Mouse (Mus musculus) neural tube, embryonic 14.5 days (tissue): ENCODE results near the gene Kremen1. TPM values are rescaled to one million over a fixed set of nuclear protein-coding genes. Genes with fewer than 3 reads are reported as not detected.
A peak's percentile ranks its signal among the peaks of the same experiment; 100 is the strongest.

Source experiments
- ATAC-seq: fragments of 200-750 bp; cut with Nextera tagmentation; 2 replicates; pipeline ENCODE4 v1.8.0; 2017; ENCODE audit warnings: low read depth, mild to moderate bottlenecking, moderate TSS enrichment, moderate library complexity
- H3K27ac ChIP-seq: fragments of 300-500 bp; sonication (generic); 2 replicates; pipeline ENCODE4 v1.5.1; 2014; ENCODE audit warnings: low read depth, mild to moderate bottlenecking, control low read depth, low read length, moderate library complexity, mixed read lengths
- H3K27me3 ChIP-seq: fragments of 300-500 bp; sonication (generic); 2 replicates; pipeline ENCODE4 v1.6.1; 2014; ENCODE audit warnings: low read length; ENCODE audit not compliant: control insufficient read depth, insufficient read depth
- H3K36me3 ChIP-seq: fragments of 300-500 bp; sonication (generic); 2 replicates; pipeline ENCODE4 v1.6.1; 2014; ENCODE audit warnings: low read length, mixed read lengths; ENCODE audit not compliant: control insufficient read depth, insufficient read depth
- H3K4me1 ChIP-seq: fragments of 300-500 bp; sonication (generic); 2 replicates; pipeline ENCODE4 v1.6.1; 2014; ENCODE audit warnings: low read length; ENCODE audit not compliant: control insufficient read depth, insufficient read depth
- H3K4me2 ChIP-seq: fragments of 300-500 bp; sonication (generic); 2 replicates; pipeline ENCODE4 v1.6.1; 2014; ENCODE audit warnings: mild to moderate bottlenecking, low read depth, low read length, control low read depth
- H3K4me3 ChIP-seq: fragments of 300-500 bp; sonication (generic); 2 replicates; pipeline ENCODE4 v1.5.1; 2014; ENCODE audit warnings: low read depth, low read length, control low read depth, mixed read lengths
- H3K9ac ChIP-seq: fragments of 300-500 bp; sonication (generic); replicated peaks from 2 replicates; pipeline ENCODE4 v1.6.1; 2014; ENCODE audit warnings: low read depth, mild to moderate bottlenecking, control low read depth, low read length, mixed read lengths
- H3K9me3 ChIP-seq: fragments of 300-500 bp; sonication (generic); 2 replicates; pipeline ENCODE4 v1.6.1; 2016; ENCODE audit warnings: low read length; ENCODE audit not compliant: control insufficient read depth
- WGBS: fragments of 180-500 bp; shearing (Covaris S2); extraction: QIAGEN DNeasy Blood & Tissue Kit; methylation state at CpG from one replicate; pipeline ENCODE4 v1.1.7; 2014; 5-methylcytosine and 5-hydroxymethylcytosine counted together
- polyA plus RNA-seq: library from polyadenylated mRNA; unstranded; fragments of >200 nt; fragmentation: Nextera tagmentation; extraction: Ambion mirVana; gene quantifications from 2 replicates; pipeline ENCODE4 v1.2.1, GENCODE M21; 2014

The Kremen1 gene
- polyA plus RNA-seq, 1 experiment from 2014 or later, result 3.7 TPM

DNA sequence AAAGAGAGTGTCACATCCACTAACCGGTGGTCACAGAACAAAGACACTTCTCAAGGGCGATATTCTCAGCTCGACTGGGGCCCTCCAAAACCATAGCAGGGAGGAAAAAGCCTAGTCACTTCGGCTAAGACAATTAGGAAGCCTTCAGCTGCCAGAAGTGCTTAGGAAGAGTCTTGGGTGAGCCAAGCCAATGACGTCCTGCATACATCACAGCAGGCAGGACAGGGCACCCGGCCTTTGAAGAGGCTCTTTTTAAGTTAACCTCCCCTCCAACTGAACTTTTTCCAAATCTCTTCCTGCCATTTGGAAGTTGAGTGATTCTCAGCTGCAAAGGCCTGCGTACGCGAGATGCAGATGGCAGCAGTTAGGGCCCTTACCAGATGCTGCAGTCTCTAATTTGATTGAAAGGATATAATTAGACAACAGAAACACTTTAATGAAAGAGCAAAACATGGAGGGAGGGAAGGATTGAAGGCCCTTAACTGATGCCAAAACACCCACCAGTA, 5.8 kb downstream of the Kremen1 start:
- H3K9me3 ChIP-seq, result no peaks in the 10 kb centered on the region
- WGBS, result 15% methylated on average over 9 of the region's 9 CpGs
- H3K27me3 ChIP-seq, result no peaks in the 10 kb centered on the region
- peaks cover 23% of the 10 kb centered on the region for H3K4me1 ChIP-seq
- H3K4me3 ChIP-seq, result no peak overlapping the region
- peak overlapping the region; percentile 52; the same call in 1 of the 2 replicates for H3K27ac ChIP-seq
- H3K36me3 ChIP-seq, result no peaks in the 10 kb centered on the region
- H3K9ac ChIP-seq, result no peak overlapping the region
- ATAC-seq, result 0 out of 2 replicates have a peak, but pooled peaks have one; percentile 29
- H3K4me2 ChIP-seq, result no peak overlapping the region

DNA sequence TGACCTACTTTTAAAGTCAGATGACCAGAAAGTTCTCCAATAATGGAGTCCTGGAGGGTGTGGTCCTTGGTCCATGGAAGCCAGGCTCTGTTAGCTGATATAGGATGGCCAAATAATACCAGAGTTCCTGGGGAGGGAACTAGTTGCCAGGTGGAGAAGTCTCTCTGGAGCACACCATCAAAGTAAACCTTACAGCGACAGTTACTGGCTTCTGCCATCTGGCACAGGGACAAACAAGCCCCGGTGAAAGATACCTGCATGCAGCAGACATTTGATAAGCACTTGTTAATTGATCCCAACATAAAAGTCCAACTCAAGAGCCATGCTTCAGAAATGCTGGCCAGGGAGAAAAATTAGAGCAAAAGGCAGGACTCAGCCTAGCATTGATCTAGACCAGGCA, 7.3 kb downstream of the Kremen1 start:
- Histone ChIP-seq H3K36me3 (no peaks in the 10 kb centered on the region), H3K4me1 (peaks cover 16% of the 10 kb centered on the region), H3K9me3 (no peaks in the 10 kb centered on the region), H3K4me3 (no peak overlapping the region), H3K4me2 (no peak overlapping the region), H3K27ac (no peak overlapping the region), H3K27me3 (no peaks in the 10 kb centered on the region), H3K9ac (no peak overlapping the region)
- no peak for ATAC-seq
- WGBS, result 78% methylated on average over 2 of the region's 2 CpGs

DNA sequence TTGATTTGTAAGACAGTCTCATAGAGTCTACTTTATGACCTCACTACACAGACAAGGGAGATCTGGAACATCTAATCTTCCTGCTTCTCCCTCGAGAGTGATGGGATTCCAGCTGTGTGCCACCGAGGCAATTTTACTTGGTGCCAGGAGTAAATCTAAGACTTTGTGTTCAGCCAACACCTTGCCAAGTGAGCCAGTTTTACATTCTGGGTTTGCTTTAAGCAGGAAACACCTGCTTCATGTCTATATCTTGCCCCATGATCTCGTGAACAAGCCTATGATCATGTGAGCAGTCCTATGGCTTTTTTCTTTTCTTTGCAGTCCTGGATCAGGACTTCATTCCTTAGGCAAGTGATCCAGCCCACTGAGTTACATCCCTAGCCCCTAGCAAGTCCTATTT, 7.8 kb downstream of the Kremen1 start:
- Histone ChIP-seq H3K27ac (no peak overlapping the region), H3K4me1 (peaks cover 16% of the 10 kb centered on the region)

DNA sequence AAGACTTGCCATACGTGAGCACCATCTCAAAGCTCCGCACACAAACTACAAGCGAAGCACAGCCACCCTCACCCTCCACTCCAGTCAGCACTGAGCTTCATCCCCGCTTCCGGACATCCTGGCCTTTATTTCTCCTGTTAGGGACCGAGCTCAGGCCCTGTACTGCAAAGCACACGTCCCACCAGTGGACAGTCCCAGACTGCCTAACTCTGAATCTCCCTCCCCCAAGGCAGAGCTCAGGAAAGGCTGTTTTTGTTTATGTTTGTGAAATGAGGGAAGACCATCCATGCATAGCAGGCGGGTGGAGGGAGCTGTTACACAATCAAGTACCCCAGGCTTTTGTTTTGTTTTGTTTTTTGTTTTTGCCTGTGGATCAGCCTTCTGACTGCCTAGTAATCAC, 8.6 kb downstream of the Kremen1 start:
- no peak overlapping the region for H3K9ac ChIP-seq
- no peak overlapping the region for H3K4me2 ChIP-seq
- H3K9me3 ChIP-seq, result no peaks in the 10 kb centered on the region
- H3K27me3 ChIP-seq, result no peaks in the 10 kb centered on the region
- WGBS, result 79% methylated on average over 8 of the region's 8 CpGs
- H3K36me3 ChIP-seq, result no peaks in the 10 kb centered on the region
- H3K27ac ChIP-seq, result no peak overlapping the region
- no peak for ATAC-seq
- H3K4me3 ChIP-seq, result no peak overlapping the region
- H3K4me1 ChIP-seq, result peaks cover 16% of the 10 kb centered on the region

More for the DNA sequence above, 7.8 kb downstream of the Kremen1 start:
- Histone ChIP-seq H3K9ac (no peak overlapping the region), H3K27me3 (no peaks in the 10 kb centered on the region), H3K4me2 (no peak overlapping the region), H3K9me3 (no peaks in the 10 kb centered on the region), H3K36me3 (no peaks in the 10 kb centered on the region), H3K4me3 (no peak overlapping the region)
- no peak for ATAC-seq
- 60% methylated on average over 3 of the region's 3 CpGs for WGBS

DNA sequence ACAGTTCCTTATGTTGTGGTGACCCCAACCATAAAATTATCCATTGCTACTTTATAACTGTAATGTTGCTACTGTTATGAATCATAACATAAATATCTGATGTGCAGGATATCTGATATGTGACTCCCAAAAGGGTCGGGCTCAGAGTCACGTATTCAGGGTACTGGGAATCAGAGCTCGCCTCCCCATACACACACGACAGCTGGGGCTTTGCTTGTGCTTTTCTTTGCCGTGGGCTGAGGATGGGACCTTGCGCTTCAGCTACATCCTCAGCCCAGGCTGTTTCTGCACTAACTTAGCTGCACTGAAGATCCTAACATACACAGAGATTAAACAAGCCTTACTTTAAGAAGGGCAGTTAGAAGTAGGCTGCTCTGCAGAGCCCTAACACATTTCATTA, 10.2 kb downstream of the Kremen1 start:
- 57% methylated on average over 6 of the region's 6 CpGs for WGBS

DNA sequence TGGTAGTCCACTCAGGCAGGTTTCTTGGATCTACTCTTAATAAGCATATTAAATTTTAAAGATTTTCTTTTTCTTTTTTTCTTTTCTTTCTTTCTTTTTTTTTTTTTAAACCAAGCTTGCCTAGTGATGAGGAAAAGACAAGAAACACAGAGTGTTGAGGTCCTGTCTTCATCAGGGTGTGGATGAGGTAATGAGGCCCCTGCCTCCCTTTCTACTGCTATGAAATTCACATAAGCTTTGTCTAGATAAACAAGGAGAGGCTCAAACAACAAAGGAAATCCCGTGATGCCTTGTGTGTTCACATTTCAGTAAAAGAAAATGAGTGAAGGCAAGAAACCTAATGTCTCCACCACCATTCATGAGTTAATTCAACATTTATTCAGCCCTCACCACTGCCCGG, 13.2 kb downstream of the Kremen1 start:
- no peaks in the 10 kb centered on the region for H3K27me3 ChIP-seq
- ATAC-seq, result no peak
- WGBS, result 19% methylated on average over 2 of the region's 2 CpGs
- no peaks in the 10 kb centered on the region for H3K4me1 ChIP-seq
- no peak overlapping the region for H3K4me2 ChIP-seq
- H3K9me3 ChIP-seq, result no peaks in the 10 kb centered on the region
- no peak overlapping the region for H3K9ac ChIP-seq
- H3K36me3 ChIP-seq, result no peaks in the 10 kb centered on the region
- H3K27ac ChIP-seq, result no peak overlapping the region
- no peak overlapping the region for H3K4me3 ChIP-seq

More for the DNA sequence above, 10.2 kb downstream of the Kremen1 start:
- Histone ChIP-seq H3K4me3 (no peak overlapping the region), H3K4me1 (peaks cover 5% of the 10 kb centered on the region; the same call in 1 of the 2 replicates), H3K4me2 (no peak overlapping the region), H3K27me3 (no peaks in the 10 kb centered on the region), H3K36me3 (no peaks in the 10 kb centered on the region), H3K9ac (no peak overlapping the region), H3K27ac (no peak overlapping the region), H3K9me3 (no peaks in the 10 kb centered on the region)
- ATAC-seq, result no peak

DNA sequence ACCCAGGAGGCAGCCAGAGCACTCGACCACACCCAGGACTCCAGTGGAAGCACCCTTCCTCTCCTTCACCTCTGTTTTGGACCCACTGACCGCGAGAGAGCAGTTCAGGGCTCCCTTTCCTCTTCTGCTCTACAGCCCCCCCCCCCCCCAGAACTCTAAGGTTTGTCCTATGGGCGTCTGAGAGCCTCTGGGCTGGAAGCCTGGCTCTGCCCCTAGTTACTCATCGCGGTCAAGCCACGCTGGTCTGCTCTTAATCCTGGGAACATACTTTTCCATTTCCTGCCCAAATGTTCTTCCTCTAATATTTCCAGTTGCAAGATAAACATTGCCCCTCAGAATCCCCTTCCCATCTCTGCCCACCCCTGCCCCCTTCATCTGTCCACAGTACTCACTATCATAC, 15.9 kb downstream of the Kremen1 start:
- no peak overlapping the region for H3K27ac ChIP-seq
- no peak overlapping the region for H3K4me2 ChIP-seq
- ATAC-seq, result no peak
- H3K4me3 ChIP-seq, result no peak overlapping the region
- H3K9ac ChIP-seq, result no peak overlapping the region
- H3K4me1 ChIP-seq, result no peaks in the 10 kb centered on the region
- no peaks in the 10 kb centered on the region for H3K9me3 ChIP-seq
- no peaks in the 10 kb centered on the region for H3K27me3 ChIP-seq
- H3K36me3 ChIP-seq, result no peaks in the 10 kb centered on the region
- WGBS, result 100% methylated on average over 6 of the region's 7 CpGs

DNA sequence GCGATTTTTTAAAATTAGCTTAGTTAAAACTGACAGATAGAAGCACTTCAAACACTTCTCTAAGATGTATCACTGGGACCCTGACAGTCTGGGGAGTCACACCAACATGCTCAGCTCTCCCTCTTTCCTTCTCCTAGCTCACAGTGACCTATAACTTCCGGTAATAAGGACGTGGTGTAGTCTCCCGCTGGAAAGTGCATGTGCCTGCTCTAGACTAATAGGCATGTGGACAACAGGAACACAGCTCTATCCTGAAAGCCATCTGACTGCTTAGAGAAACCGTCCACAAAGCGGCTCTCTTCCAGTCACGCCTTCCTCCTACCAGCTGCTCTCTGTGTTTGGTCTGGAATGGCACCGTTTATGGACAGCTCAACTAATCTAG, 16.6 kb downstream of the Kremen1 start:
- ATAC-seq, result no peak
- Histone ChIP-seq H3K9ac (no peak overlapping the region), H3K9me3 (no peaks in the 10 kb centered on the region), H3K27ac (no peak overlapping the region), H3K4me2 (no peak overlapping the region), H3K4me1 (no peaks in the 10 kb centered on the region), H3K36me3 (no peaks in the 10 kb centered on the region), H3K27me3 (no peaks in the 10 kb centered on the region), H3K4me3 (no peak overlapping the region)
- 67% methylated on average over 8 of the region's 8 CpGs for WGBS

DNA sequence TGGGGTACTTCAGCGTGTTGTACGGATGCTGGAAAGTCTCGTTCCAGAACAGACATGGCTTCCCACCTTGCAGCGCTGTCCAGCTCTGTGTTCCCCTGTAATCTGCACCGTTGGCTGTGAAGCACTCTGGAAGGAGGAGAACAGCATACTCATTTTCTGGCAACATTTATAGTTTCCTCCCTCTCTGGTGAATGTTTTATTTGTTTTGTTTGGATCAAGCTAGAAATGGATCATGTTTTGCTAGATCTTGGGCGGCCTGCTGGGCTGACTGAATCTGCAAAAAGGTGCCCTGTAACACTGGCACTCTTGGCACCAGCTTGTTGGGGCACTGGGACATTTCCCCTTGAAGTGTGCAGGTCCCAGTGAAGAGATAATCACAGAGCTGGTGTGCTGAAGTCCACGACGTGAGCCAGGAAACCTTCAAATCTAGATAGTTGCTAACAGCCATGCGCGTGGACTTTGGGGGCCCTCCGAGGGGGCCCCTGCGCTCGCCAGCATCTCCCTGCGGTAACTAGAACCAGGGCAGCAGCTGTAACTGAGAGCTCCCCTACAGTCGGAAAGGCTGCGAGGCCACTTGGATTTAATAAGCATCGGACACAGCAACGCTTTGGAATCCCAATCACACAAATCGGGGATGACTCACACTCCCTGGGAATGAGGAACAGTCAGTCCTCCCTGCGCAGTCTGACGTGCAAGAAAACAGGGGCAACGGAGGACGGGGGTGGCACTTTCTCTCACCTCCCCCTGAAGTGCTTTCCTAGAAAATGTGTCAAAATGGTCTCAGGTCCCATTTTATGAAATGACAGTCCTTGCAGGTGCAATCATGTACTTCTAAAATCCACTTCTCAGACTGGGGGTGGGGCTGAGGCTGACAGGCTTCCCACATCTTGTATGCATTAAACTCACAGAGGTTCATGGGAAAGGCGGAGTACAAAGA, 17.3 kb downstream of the Kremen1 start:
- no peaks in the 10 kb centered on the region for H3K27me3 ChIP-seq
- no peak overlapping the region for H3K4me3 ChIP-seq
- H3K4me2 ChIP-seq, result no peak overlapping the region
- ATAC-seq, result no peak
- H3K27ac ChIP-seq, result no peak overlapping the region
- no peaks in the 10 kb centered on the region for H3K9me3 ChIP-seq
- H3K4me1 ChIP-seq, result no peaks in the 10 kb centered on the region
- no peaks in the 10 kb centered on the region for H3K36me3 ChIP-seq
- 79% methylated on average over 24 of the region's 24 CpGs for WGBS
- H3K9ac ChIP-seq, result no peak overlapping the region
